Mouse (Mus musculus): ENCODE measurements around the gene Ptpn5.

DNA sequence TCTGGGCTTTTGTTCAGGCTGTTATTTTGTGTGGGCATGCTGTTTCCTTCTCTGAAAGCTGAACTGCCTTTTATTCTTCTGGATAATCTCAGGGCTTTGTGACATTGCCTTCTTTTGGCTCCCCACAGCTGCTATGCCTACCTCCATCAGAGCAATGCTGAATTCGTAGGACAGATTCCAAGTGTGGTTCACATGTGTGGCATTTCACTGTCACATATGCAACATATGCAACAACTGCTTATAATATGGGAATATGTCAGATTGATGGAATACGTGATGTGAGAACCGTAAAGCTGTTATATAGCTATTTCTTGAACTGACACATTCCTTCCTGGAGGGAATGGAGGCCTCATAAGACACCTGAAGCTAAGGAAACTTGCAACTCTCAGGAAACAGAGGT lies 66.5 kb downstream of the Ptpn5 start:
- TF ChIP-seq CTCF (IDR thresholded peaks at IDR 0.05; ENCODE audit: low read depth, low read length), result no peak
- TF ChIP-seq EP300 (IDR thresholded peaks at IDR 0.05; ENCODE audit: insufficient read depth, low read depth, low read length), result no peak
- no peak for TF ChIP-seq POLR2A (IDR thresholded peaks at IDR 0.05; ENCODE audit: insufficient read depth, low read length)

All from ES-Bruce4 (cell line).